In genomic region chr19:9957965-9958364, GRCm38 (mm10) we compare ENCODE assay signal across 15 mouse cellular contexts. TPM values are rescaled to one million over a fixed set of nuclear protein-coding genes. Genes with fewer than 3 reads are reported as not detected.
"Had no signal": no experiment of that assay in that cellular context is flagged by ENCODE, and none has a peak within 500 bp of the region (broad histone marks: within the 10 kb centered on the region; RNA-seq: fewer than 3 reads in every experiment).

No protein-coding gene starts in this region.

- H3K9ac ChIP-seq: liver, embryonic 14.5 days had no signal

- DNase-seq: kidney, adult 18-20 months; kidney, adult 9 months; kidney, postnatal 14 days; kidney, postnatal 4 days; layer of hippocampus, postnatal 36 days; lung, adult 2 months; lung, postnatal 14 days; lung, postnatal 4 days; midbrain, embryonic 14.5 days; thymus, adult 18-20 months; thymus, postnatal 36 days had no signal

- H3K27ac ChIP-seq: left cerebral cortex, adult 2 months; liver, embryonic 14.5 days had no signal

- H3K4me3 ChIP-seq: left cerebral cortex, adult 2 months had no signal

RNA-seq across cellular contexts. Expression of gene Best1, which starts 43.5 kb away (rescaled TPM):
- total RNA-seq: liver, adult 2 months; megakaryocyte, adult 5-6 weeks had no signal
